Mouse (Mus musculus) layer of hippocampus, adult 9-10 months (tissue): ENCODE results near the gene Agap3.

Experiments
- DNase-seq: peaks from one replicate; pipeline ENCODE4 v3.0.0; 2022; ENCODE audit warnings: low spot score

Agap3 gene

DNA sequence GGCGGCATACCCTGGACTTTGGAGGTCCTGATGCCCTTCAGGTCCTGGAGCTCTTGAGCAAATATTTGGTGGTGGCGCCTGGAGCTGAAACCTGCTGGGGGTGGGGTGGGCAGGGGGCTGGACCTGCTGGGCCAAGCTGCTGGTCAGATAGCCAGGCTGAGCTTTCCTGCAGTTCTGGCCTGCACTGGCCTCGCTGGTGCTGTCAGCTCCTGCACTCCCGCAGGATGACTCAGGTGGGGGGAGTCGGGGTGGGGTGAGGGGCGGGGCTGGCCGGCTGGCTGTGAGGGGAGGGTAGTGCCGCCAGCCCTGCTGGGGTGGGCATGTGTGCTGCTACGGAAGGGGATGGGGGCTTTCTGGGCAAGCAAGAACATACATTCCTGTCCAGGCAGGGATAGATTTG, 23.4 kb upstream of the Agap3 start:
- DNase-seq, result no peak

DNA sequence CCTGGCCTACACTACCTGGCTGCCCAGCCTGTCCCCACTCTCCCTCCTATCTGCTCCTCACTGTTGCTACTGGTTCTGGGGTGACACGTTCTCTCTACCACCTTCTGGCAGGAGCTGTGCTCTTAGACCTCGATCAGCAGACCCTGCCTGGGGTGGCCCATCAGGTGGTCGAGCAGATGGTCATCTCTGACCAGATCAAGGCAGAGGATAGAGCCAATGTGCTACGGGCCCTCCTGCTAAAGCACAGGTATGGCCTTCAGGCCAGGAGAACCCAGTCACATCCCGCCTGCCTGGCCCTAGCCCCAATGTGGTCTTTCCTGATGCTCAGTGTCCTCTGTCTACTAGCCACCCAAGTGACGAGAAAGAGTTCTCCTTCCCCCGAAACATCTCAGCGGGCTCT, 18.0 kb upstream of the Agap3 start:
- no peak for DNase-seq

DNA sequence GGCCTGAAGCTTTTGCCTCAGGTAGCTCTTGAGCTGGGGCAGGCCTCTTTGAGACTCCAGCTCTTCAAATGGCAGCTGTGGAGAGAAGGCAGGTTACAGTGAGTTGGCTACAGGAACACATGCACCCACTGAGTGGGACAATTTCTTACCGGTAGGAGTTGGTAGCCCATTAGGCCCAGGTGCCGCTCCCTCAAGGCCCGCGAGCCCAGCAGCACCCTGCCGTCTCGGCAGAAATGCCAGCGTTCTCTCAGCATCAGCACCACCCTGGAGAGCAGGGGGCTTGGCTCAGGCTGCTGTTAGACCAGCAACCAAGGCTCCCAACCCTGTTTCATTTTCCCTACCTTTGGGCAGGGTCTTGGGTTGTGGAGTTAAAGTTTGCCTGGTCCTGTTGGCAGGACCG, 10.8 kb upstream of the Agap3 start:
- no peak for DNase-seq

DNA sequence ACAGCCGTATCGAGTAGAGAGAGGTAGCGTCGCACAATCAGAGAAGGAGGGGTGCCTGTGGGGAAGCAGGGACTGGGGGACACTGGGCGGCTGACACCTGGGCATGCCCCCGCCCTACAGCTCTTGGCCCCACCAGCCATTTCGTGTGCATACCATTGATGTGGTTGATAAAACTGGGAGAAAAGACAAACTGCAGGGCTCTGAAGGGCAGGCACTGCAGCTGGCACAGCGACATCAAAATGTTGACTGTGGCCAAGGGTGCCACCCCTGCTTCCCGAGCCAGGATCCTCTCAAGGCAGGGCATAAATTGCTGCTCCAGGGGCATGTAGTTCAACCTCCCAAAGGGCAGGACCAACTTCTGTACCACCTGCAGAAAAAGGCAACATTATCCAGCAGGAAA, 9.9 kb upstream of the Agap3 start:
- DNase-seq, result no peak

DNA sequence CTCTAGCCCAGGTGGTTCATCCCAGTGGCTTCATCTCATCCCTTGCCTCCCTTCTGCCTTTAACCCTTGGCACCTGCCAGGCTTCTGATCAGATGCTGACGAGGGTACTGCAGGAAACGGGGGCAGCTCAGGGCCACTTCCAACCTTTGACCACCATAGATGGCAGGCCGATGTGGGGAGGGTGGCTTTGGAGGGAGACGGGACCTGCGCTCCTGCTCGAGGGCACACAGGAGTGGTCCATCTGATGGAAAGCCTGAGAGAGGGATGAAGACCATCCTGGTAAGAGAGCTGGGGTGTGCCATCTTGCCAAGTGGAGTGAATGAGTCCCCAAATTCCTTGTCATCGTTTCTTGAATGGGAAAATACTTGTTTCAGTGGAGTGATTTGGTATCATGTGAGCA, 8.8 kb upstream of the Agap3 start:
- no peak for DNase-seq

DNA sequence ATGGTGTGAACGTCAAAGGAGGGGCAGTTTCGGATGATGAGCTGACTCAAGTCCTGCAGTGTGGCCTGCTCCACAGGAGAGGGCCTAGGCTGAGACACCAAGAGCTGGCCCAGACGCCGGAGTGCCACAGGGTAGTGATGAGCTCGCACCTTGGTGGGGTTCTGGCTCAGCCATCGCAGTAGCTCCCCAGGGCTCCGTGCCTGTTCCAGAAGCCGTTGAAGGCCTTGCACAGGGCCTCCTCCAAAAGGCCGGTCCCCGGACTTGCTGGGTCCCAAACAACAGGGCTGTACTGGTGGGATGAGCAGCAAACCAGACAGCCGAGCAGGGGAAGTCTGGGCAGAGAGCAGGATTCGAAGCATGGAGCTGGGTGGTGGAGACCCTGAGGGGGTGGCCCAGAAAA, 8.1 kb upstream of the Agap3 start:
- DNase-seq, result no peak

DNA sequence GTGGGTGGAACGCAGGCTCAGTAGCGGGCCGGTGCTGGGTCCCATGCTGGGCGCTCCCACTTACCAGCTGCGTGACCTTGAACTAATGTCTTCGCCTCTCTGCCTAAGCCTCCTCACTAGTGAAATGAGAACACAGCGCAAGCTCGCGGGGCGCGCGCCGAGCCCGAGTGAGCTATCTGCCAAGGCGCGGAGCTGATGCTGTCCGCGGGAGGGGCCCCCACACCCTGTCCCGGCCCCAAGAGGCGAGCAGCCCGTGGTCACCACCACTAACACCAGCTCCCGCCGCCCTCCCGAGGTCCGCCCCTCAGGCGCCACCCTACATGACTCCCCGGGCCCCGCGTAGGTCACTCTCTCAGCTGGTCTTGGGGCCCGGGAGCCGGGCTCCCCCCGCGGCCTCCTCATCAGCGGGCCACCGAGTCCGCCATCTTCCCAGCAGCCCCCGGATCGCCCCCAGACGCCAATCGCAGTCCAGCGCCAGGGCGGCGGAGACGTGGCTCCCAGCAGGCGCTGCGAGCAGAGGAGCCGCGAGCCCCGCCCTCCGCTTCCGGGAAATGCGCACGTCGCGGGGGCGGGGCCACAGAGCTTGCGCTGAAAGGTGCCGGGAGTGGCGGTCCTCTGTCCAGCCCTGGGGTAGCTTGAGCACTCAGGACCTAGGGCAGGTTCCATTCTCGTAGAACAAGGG, 7.1 kb upstream of the Agap3 start, which contains the start of gene Fastk:
Gene Fastk (minus strand): TSS at position 542 of the 682 bp plus-strand sequence.
- peak; percentile 71 for DNase-seq

DNA sequence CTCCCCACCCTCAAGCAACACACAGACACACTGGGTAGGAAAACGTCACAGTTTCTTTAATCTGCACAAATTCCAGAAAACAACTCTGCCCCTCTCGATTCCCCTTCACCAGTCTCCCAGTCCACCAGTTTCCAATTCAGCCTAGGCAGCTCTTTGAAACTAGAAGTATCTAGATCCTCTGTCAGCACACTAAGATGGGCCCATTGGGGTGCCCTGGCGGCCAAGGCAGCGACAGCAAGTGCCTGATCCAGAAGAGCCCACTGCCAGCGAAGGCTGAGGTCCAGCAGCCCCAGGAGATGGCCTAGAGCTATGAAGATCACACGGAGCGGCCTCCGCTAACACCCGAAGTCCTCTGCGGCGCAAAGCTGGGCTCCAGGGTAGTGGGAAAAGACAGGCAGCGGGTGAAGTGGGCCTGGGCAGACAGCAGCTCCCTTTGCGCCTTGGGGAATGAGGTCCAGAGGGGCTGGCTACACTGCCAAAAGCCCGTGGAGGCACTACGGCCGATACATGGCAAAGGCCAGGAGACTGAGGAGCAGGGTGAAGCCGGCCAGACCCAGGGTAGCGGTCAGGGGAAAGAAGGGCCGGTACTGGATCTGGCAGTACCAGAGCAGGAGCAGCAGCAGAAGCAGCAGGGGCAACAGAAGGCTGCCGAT, 6.4 kb upstream of the Agap3 start:
- DNase-seq, result no peak

DNA sequence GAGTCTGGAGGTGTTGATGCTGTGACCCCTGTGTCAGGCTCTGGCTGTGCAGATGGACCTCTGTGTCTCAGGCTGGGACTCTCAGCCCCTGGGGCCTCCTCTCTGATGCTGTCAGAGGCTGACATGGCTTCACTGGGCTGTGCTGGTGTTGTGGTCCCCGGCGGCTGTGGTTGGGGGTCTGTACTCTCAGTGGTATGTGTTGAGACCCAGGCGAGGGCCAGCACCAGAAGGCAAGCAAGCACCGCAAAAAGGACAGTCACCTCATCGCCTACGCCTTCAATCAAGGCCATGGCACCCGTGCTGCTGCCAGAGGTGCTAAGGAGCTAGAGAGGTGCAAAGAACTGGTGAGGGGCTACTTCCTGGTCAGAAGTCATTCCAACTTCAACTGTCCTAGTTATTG, 5.3 kb upstream of the Agap3 start:
- DNase-seq, result no peak

DNA sequence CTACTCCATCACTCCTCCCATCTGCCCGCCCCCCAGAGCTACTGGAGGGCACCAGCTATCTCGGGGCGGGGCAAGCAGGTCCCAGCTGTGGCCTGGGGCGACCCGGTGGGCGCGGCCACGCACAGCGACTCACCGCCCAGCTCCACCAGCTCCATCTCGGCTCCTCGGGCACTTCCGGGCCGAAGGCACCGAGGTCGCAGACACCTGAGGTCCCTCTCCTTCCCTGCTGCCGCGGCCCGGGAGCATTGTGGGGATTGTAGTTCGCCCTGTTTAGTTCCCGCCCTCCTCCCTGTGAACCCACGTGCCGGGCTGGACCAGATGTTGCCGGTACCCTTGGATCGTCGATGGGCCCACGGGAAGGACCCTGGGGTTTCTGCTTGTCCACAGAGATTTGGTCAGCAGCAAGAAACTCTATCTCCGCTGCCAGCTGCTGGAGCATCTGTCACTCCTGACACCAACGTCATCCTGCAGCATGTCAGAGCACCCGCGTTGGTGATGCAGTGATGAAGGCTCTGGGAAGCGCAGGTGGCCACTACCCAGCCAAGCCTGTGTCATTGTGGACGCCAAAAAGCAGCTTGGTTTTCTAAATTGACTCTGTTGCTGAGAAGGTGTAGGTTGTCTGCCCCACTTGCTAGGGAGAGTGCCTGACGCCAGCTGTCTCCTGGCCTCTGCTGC, 4.2 kb upstream of the Agap3 start, which contains the start of gene Tmub1:
Gene Tmub1 (minus strand): TSS at position 231 of the 675 bp plus-strand sequence.
- peak; percentile 69 for DNase-seq

DNA sequence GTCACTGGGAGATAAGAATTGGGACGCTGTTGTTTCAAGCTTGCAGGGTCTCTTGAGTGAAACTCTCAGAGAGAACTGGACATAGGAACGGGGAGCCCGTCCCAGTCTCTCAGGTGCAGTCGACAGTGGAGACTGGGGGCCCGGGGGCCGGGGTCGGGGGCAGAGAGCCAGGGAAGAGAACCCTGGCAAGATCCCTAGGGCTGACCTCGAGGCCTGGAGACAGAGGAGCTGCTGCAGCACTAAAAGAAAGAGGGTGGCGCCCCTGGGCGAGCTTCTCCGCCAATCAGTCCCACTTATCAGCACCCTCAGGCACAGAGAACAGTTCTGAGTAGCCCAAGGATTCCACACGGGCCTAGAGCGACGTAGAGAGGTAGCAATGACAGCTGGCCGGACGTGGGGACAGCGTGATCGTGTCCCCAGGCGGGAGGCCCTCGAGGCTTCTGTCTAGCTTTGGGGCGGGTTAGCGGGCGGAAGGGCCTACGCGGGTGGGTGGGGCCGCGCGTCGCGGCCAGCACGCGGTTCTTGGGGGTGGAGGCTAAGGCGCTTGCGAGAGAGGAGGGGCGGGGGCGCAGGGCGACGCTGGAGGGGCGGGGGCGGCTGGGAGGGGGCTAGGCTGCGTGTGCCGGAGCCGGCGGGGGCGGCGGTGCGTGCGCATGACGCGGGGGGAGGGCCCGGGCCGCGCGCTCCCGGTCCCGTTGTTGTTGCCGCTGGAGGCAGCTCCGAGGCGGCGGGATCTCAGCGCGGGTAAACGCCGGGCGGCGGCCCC, 530 bp upstream of the Agap3 start:
- no peak for DNase-seq

DNA sequence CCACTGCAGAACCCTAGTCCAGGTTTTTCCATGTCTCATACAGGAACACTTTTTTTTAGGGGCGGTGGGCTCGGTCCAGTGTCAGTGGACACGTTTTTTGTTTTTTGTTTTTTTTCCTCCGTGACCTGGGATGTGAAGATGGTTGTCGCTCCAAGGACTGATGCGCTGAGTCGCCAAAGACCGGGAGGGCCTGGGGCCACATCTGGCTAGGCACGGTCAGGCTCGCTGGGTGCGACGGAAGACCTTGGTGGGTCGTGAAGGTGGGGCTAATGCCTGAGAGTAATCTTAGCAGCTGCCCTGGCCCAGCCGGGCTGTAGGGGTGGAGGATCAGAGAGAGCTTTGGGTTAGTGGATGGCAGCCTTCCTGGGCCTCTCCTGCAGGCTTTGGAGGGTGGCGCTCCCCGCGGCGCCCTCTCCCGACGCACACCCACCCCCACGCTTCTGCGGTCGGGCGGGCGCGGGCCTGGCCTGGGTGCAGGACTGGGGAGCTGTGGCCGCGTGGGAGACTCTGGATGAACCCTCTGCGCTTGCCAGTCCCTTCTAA, 785 bp downstream of the Agap3 start:
- DNase-seq, result no peak

DNA sequence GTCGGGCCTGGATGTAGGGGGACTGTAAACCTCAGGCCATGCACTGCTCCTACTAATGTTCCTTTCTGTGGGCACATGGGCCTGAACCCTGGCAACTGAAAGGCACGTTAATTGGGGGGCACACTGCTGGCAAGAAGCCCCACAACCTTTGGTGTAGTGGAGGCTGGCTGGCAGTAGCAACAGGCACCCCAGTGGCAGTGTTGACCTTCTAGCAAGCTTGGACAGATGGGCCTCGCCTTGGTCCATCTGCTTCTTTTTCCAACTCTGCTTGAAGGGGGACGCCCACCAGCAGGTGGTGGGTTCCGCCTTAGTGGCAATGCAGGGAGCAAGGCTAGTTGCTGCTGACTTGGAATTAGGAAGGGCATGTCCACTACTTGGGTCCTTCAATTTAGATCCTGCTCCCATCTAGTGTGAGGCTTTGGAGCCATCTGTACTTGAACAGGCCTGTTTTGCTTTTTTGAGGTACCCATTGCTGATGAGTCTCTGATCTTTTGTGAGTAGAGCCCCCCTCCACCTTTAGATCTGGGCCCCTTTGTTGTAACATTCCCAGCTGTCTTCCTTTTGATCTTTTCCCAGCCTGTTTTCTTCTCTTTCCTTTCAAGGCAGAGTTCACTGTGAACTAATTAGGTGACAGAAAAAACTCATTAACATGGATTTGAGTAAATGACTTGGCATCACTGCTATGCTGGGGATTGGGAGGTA, 1.5 kb downstream of the Agap3 start:
- no peak for DNase-seq

DNA sequence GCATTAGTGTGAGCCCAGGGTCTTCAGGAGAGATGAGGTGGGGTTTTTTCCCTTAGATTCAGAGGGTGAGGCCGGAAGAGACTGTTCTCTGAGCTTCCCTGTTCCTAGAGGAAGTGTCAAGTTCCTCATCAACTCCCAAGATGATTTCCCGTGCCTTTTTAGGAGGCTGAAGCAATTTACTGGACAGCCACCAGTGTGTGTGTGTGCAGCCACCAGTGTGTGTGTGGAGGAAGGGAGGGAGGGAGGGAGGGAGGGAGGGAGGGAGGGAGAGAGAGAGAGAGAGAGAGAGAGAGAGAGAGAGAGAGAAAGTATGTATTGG, 2.0 kb downstream of the Agap3 start:
- DNase-seq, result no peak

DNA sequence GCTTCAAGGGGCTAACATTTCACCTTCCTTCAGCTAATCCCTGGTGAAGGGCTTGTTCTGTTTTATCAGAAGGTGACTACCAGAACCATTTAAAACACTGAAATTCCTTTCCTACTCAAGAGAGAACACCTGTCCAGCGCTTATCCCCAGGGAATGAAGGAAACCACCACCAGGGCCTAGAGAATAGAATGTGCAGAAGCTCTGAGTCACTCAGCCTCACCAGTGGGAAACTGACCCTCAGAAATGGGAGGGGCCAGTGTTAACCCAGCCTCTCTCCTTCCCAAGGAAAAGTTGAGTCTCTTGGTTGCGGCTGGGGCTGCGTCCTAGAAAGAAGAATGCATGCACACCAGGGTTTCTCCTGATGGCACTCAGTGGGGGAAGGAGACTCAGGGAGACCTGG, 3.1 kb downstream of the Agap3 start:
- no peak for DNase-seq

DNA sequence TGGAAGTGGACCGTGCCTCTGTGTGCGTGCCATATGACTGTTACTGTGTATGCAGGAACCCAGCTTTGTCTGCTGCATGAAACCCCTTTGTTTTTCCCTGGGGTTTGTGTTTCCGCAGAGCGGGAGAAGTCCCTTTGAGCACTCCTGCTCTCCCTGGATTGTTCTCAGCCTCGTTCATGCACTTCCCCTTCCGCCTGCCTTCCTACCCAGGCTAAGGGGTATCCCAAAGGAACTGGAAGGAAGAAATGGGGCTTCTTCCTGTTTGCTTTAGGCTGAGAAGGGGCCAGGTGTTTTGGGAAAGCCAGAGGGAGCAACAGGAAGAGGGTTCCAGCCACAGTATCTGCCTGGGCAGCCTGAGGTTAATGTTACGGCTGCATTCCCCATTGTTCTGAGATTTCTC, 3.6 kb downstream of the Agap3 start:
- DNase-seq, result no peak

DNA sequence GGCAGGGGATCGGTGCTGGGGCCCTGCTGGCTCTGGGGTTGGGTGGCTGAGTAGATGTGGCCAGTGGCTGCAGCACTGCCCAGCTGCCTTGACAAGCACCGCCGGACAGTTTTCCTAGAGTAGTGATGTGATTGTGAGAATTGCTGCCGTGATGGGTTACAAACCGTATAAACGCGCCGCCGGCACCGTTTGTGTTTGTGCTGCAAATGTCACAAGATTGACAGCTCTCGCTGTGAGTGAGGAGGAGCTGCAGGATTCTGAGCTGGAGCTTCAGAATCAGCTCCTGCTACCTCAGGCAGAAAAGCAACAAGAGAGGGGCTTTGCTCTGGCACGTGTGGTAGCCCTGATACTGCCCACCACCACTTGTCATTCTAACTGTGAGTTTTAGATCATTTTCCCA, 14.8 kb downstream of the Agap3 start:
- no peak for DNase-seq

DNA sequence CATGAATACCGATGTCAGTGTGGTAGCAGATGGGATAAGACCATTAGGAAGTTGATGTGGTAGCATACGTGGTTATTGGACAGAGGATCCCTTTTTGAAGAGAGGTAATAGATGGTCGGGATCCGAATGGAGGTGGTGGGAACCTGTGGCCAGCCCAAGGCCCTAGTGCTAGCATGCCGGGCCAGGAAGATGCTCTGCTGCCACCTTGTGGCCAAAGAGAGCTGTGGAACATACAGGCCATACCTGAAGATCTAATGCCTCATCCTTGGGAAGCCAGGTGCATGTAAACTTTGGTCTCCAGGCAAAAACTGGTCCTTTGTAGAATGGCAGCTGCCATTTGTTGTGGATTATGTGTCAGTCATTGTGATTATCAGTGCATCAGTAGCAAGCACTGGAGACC, 18.6 kb downstream of the Agap3 start:
- no peak for DNase-seq

DNA sequence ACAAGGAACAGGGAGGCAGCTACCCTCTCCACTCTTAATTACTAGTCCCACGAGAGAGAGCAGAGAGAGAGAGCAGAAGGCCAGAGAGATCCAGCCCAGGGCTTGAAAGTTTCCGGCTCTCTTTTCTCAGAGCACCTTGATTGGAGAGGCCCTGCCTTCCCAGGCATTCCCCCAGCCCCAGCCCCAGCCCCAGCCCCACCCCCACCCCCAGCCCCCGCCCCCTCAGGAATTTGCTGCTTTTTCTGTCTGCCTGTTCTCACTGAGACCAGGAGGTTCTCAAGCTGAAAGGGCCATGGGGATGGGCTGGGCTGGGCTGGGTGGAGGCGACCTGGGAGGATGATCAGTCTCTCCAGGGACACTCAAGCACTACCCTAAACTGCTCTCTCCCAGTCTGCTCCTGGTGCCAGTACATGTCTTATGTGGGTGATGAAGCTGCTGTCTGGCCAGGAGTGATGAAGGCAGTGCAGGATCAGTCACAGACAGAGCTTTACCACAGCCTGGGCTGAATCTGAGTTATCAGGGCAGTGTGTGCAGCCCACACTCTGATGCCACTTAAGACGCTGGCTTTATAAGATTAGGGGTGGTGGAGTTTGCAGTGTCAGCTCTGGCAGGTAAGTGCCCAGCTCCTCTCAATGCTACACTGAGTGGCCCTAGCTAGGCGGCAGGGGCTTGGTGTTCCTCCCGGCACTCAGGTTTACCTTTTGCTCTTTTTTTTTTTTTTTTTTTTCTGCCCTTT, 21.1 kb downstream of the Agap3 start:
- DNase-seq, result no peak

DNA sequence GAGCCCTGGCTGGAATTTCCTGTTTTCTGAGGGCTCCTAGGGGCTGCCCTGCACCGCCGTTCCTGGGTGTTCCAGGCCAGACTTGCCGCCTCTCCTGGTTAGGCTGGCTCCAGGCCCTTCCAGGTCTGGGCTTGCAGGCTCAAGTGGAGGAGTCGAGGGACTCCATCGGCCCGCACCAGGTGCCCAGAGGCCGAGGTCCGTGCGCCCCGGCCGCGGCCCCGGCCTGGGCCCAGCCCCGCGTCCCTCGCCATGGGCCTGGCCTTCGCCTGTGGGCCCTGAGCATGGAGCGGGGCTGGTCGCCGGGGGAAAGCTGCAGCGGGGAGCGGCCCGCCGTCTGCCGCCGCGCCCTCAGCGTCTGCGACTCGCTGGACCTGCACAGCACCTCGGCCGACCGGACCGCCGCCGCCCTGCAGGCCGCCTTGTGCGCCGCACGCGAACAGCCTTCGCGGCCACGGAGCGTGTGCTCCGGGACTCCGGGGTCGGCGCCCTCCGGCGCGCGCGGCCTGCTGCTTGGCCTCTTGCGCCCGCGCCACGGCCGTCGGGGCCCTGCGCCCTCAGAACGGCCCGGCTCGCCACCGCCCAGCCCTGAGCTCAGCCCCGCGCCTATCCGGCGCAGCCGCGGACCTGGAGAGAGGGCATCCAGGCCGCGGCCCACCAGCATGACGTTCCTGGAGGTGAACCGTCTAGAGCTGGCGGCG, 22.2 kb downstream of the Agap3 start:
- no peak for DNase-seq
